Mouse (Mus musculus) embryonic facial prominence, embryonic 10.5 days (tissue): ENCODE measurements around the gene Gm11985. TPM values are rescaled to one million over a fixed set of nuclear protein-coding genes. Genes with fewer than 3 reads are reported as not detected.

Experiments
- DNase-seq: peaks from one replicate; pipeline ENCODE4 v3.0.0-alpha.2; 2017; ENCODE audit warnings: low spot score
- H3K27ac ChIP-seq: fragments of 300-500 bp; sonication (generic); replicated peaks from 2 replicates; pipeline ENCODE4 v1.5.1; 2016; ENCODE audit warnings: mild to moderate bottlenecking
- H3K27me3 ChIP-seq: fragments of 300-500 bp; sonication (generic); replicated peaks from 2 replicates; pipeline ENCODE4 v1.6.1; 2016; ENCODE audit warnings: low read depth, mild to moderate bottlenecking; ENCODE audit not compliant: poor library complexity, severe bottlenecking
- H3K36me3 ChIP-seq: fragments of 300-500 bp; sonication (generic); replicated peaks from 2 replicates; pipeline ENCODE4 v1.6.1; 2016; ENCODE audit warnings: mild to moderate bottlenecking, moderate library complexity
- H3K4me1 ChIP-seq: fragments of 300-500 bp; sonication (generic); 2 replicates; pipeline ENCODE4 v1.6.1; 2016
- H3K4me3 ChIP-seq: fragments of 300-500 bp; sonication (generic); 2 replicates; pipeline ENCODE4 v1.5.1; 2016; ENCODE audit warnings: mild to moderate bottlenecking, moderate library complexity
- H3K9me3 ChIP-seq: fragments of 300-500 bp; sonication (generic); 2 replicates; pipeline ENCODE4 v1.6.1; 2016; ENCODE audit warnings: mild to moderate bottlenecking
- WGBS: fragments of 180-500 bp; shearing (Covaris S2); methylation state at CpG from one replicate; pipeline ENCODE4 v1.1.7; 2016; 5-methylcytosine and 5-hydroxymethylcytosine counted together
- polyA plus RNA-seq: library from polyadenylated mRNA; unstranded; fragments of >200 nt; fragmentation: Nextera tagmentation; extraction: Ambion mirVana; gene quantifications from 2 replicates; pipeline ENCODE4 v1.2.1, GENCODE M21; 2016

Gene Gm11985
- polyA plus RNA-seq, 1 experiment from 2014 or later = 0.15 TPM

DNA sequence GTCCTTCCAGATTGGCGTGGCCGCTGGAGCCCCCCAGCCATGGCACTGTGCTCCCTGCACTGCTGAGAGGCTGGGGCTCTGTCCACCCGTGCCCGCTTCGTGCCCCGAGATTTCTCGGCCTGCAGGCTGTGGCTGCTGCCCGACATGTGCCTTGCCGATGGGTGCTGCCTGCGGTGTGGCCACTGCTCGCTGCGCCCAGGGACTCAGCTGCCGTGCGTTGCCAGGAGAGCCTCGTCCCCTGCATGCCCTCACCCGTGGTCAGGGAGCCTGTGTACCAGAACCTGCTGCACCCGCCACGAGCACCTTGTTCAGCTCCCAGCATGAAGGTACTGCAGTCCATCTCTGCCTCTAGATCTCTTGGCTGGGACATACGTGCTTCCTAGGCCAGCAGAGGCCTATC is 9.6 kb upstream of the Gm11985 start:
- Histone ChIP-seq H3K36me3 (no peaks in the 10 kb centered on the region), H3K9me3 (no peaks in the 10 kb centered on the region; the same call in 1 of the 2 replicates), H3K27ac (peak overlapping the region; percentile 58), H3K27me3 (0 out of 2 replicates have a peak, but pooled peaks cover 4% of the 10 kb centered on the region), H3K4me3 (no peak overlapping the region), H3K4me1 (peaks cover 16% of the 10 kb centered on the region)
- no peak for DNase-seq
- 89% methylated on average over 19 of the region's 19 CpGs for WGBS

DNA sequence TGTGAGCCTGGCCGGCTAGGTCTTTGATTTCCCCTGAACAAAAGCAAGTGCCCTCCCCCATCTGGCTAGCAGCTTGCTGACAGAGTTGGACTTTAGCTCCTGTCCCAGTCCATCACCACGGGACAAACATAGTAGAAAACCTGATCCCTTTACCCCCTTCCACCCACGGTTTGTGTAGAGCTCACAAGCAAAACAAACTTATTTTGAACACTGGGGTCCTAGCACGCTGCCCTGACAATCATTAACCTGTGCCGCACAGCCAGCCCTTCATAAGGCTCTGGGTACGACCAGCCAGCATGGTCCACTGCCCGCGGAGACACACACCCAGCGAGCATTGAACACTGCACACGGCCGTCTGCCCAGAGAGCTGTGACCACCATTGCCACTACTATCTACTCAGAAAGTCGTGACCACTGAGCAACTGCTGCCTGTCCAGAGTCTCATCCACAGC is 9.1 kb upstream of the Gm11985 start, which contains the start of gene Igfbp1:
Gene Igfbp1 (plus strand): TSS at position 292 of the 451 bp plus-strand sequence.
- Histone ChIP-seq H3K4me1 (peaks cover 19% of the 10 kb centered on the region), H3K27me3 (0 out of 2 replicates have a peak, but pooled peaks cover 4% of the 10 kb centered on the region), H3K27ac (peak within 1 kb of the TSS; percentile 58), H3K9me3 (no peaks in the 10 kb centered on the region; the same call in 1 of the 2 replicates), H3K4me3 (no peak within 1 kb of the TSS), H3K36me3 (no peaks in the 10 kb centered on the region)
- 53% methylated on average over 12 of the region's 12 CpGs for WGBS
- DNase-seq = no peak

DNA sequence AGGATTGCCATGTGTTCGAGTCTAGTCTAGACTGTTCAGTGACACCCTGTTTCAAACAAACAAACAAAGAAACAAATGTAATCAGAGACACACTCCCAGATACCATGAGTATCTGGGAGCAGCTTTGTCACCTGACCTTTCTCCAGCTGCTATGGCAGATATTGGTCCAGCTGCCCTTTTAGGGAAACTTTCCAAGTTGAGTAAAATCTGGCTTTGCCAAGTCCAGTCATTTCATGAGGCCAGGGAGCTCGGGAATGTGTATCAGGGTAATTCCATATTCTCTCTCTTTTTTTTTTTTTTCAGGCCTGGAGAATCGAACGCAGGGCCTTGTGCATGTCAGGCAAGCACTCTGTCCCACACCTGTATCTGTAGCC is 6.9 kb upstream of the Gm11985 start:
- 0 out of 2 replicates have a peak, but pooled peaks cover 4% of the 10 kb centered on the region for H3K27me3 ChIP-seq
- peaks cover 19% of the 10 kb centered on the region for H3K4me1 ChIP-seq
- 95% methylated on average over 4 of the region's 4 CpGs for WGBS

DNA sequence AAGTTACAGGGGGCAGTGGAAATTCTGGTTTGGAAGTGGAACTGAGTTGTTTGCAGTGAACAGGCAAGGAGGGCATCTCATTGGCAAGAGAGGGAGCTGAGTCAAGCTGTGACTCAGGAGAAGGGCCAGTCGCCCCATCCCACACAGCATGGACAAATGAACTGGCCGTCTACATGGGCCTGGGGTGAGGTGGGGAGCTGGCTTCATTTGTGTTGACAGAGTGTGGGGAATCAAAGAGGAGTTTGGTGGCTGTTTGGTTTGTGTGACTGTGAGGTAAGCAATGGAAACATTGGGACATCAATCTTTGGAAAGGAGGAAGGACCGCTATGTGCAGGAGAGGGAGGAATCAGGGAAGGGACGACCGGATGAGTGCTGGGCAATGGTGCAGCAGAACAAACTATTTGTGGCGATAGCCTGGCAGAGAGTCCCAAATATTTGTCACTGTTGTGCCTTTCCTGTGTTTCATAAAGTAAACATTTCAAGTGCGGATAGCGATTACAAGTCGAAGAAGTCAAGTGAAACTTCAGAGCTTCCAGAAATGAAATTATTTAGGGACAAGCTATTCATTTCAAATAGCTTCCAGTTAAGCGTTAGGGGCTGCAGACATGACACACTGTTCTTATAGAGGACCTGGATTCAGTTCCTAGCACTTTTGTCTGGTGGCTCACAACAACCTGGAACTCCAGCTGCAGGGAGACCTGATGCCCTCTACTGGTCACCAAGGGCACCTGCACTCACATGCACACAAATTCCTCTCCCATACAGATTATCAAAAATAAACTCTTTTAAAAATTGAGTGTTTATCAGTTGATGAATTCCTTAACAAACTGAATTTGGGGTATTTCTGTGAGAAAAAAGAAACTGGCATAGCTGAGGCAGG is 6.3 kb upstream of the Gm11985 start:
- no peak overlapping the region for H3K4me3 ChIP-seq
- H3K9me3 ChIP-seq = no peaks in the 10 kb centered on the region; the same call in 1 of the 2 replicates
- H3K27ac ChIP-seq = no peak overlapping the region
- peaks cover 19% of the 10 kb centered on the region for H3K4me1 ChIP-seq
- 0 out of 2 replicates have a peak, but pooled peaks cover 4% of the 10 kb centered on the region for H3K27me3 ChIP-seq
- 93% methylated on average over 10 of the region's 10 CpGs for WGBS
- no peak for DNase-seq
- no peaks in the 10 kb centered on the region for H3K36me3 ChIP-seq

More for the DNA sequence above, 6.9 kb upstream of the Gm11985 start:
- no peak for DNase-seq
- H3K4me3 ChIP-seq = no peak overlapping the region
- H3K36me3 ChIP-seq = no peaks in the 10 kb centered on the region
- H3K9me3 ChIP-seq = no peaks in the 10 kb centered on the region; the same call in 1 of the 2 replicates
- H3K27ac ChIP-seq = no peak overlapping the region

DNA sequence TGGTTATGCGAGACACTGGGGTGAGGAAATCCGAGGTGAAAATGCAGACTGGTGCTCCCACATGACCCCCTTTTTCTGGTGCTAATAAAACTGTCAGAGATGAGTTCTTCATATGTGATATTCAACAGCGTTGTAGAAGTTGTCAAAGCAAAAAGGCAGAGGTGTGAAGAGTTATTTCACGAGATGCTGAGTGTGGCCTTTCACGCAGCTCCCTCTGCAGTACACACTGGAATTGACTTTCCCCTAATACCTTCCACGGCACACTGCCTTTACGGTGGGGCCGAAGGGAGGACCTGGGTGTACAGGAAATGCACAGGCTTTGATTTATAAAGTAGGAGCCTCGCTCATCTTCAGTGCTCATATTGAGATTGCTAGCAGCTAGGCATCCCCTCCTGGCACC is 4.8 kb upstream of the Gm11985 start:
- DNase-seq = no peak
- Histone ChIP-seq H3K4me3 (no peak overlapping the region), H3K36me3 (no peaks in the 10 kb centered on the region), H3K27ac (no peak overlapping the region), H3K4me1 (peaks cover 19% of the 10 kb centered on the region), H3K9me3 (no peaks in the 10 kb centered on the region; the same call in 1 of the 2 replicates), H3K27me3 (0 out of 2 replicates have a peak, but pooled peaks cover 4% of the 10 kb centered on the region)
- 79% methylated on average over 9 of the region's 9 CpGs for WGBS

DNA sequence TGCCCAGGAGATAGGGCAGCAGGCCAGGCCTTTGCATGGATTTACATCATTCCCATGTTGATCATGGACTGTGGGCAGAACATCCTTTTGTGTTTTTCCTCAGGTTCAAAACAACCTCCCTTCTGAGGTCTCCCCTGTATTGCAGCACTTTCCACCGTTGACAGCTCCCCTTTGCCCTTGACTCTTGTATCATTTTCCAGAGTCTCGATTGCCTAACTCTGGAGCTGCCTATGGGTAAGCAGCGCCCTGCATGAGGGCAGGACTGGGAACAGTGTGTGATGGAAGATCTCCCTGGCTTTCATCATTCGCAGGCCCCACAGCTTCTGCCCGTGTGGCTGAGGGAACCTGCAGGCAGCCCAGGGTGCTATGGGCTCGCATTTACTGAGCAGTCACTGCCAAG is 4.3 kb upstream of the Gm11985 start:
- no peak overlapping the region for H3K4me3 ChIP-seq
- no peaks in the 10 kb centered on the region for H3K36me3 ChIP-seq
- H3K9me3 ChIP-seq = no peaks in the 10 kb centered on the region; the same call in 1 of the 2 replicates
- 71% methylated on average over 6 of the region's 6 CpGs for WGBS
- H3K4me1 ChIP-seq = peaks cover 14% of the 10 kb centered on the region
- DNase-seq = no peak
- no peaks in the 10 kb centered on the region for H3K27me3 ChIP-seq
- no peak overlapping the region for H3K27ac ChIP-seq

DNA sequence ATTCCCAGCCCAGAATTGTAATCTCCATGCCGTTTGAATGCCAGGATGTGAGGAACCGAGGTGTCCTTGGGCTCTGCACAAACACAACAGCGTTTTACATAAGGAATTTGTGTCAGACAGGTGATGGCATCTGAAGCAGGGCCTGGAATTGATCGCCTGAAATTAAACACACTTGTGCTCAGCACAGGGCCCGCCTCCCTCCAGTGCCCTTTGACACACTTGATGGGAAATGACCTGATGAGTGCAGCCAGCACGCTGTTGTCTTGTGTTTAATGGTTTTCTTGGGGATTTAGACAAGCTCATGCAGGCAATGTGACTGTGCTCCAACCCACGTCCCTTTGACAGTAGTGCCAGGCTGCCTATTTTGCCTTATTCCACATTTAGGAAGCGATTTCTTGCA is 897 bp downstream of the Gm11985 start:
- H3K4me1 ChIP-seq = peaks cover 34% of the 10 kb centered on the region
- no peak for DNase-seq
- no peaks in the 10 kb centered on the region for H3K9me3 ChIP-seq
- H3K27ac ChIP-seq = no peak overlapping the region
- no peaks in the 10 kb centered on the region for H3K36me3 ChIP-seq
- H3K4me3 ChIP-seq = no peak overlapping the region
- no peaks in the 10 kb centered on the region for H3K27me3 ChIP-seq
- 38% methylated on average over 8 of the region's 8 CpGs for WGBS

DNA sequence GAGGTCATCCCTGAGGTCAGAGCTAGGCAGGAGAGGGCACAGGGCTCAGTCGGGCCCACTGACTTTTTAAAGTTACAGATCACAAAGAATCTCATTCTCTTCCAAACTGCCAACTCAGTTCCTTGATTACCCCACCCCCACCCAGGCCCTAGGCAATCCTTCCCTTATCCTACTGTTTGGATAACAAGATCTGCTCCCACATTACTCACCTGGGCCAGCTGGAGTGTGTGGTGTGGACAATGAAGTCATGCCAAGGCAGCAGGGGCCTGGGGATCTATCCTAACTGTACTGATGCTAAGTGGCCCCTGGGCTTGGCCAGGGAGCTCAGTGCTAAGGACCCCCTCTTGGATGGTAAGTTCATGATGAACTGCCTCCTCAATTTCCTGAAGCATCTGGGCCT is 3.9 kb downstream of the Gm11985 start:
- WGBS = 18% methylated on average over 1 of the region's 1 CpGs
- no peaks in the 10 kb centered on the region for H3K27me3 ChIP-seq
- no peak overlapping the region for H3K27ac ChIP-seq
- peaks cover 37% of the 10 kb centered on the region for H3K4me1 ChIP-seq
- H3K9me3 ChIP-seq = no peaks in the 10 kb centered on the region
- no peak for DNase-seq
- no peaks in the 10 kb centered on the region for H3K36me3 ChIP-seq
- H3K4me3 ChIP-seq = no peak overlapping the region

DNA sequence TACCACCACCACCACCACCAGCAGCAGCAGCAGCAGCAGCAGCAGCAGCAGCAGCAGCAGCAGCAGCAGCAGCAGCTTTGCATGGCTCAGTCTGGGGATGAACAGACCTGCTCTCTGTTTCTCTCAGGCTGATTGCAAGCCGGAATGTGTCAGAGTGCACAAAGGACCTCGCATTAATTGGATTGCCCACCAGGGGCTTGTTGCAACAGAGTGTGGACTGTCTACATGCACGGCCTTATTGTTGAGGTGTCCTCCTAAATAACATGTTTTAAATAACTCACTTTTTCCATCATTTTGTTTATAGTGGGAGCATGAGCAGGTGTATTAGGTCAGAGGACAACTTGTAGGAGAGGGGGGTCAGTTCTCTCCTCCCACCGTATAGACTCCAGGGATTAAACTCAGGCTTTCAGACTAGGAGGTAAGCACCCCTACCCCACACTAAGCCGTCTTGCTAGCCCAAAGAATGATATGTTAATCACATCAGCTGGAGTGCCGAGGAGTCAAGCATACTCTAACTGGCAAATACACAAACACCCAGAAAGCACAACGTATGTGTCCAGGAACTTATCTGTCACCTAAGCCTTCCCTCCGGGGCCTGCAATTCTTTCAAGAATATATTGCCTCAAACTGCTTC is 5.8 kb downstream of the Gm11985 start:
- peaks cover 35% of the 10 kb centered on the region for H3K4me1 ChIP-seq
- no peak overlapping the region for H3K4me3 ChIP-seq
- H3K36me3 ChIP-seq = no peaks in the 10 kb centered on the region
- 38% methylated on average over 8 of the region's 8 CpGs for WGBS
- DNase-seq = no peak
- no peaks in the 10 kb centered on the region for H3K27me3 ChIP-seq
- no peaks in the 10 kb centered on the region for H3K9me3 ChIP-seq
- no peak overlapping the region for H3K27ac ChIP-seq

DNA sequence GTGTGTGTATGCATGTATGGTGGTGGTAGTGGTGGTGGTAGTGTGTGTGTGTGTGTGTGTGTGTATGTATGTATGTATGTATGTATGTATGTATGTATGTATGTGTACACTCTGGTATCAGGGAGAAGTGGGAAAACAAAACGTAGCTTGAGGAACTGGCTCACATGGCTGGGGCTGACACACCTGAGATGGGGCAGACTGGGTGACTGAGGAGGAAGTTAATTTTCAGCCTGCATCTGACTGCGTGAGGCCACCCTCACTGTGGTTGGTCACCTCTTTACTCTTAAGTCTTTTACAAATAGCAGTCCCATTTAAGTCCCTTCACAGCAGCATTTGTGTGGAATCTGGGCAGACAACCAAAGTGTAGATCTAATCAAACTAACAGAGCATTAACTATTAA is 9.1 kb downstream of the Gm11985 start:
- no peak for DNase-seq
- Histone ChIP-seq H3K27me3 (no peaks in the 10 kb centered on the region), H3K27ac (no peak overlapping the region), H3K4me1 (peaks cover 14% of the 10 kb centered on the region), H3K9me3 (no peaks in the 10 kb centered on the region), H3K36me3 (no peaks in the 10 kb centered on the region), H3K4me3 (no peak overlapping the region)
- WGBS = 83% methylated on average over 2 of the region's 2 CpGs

DNA sequence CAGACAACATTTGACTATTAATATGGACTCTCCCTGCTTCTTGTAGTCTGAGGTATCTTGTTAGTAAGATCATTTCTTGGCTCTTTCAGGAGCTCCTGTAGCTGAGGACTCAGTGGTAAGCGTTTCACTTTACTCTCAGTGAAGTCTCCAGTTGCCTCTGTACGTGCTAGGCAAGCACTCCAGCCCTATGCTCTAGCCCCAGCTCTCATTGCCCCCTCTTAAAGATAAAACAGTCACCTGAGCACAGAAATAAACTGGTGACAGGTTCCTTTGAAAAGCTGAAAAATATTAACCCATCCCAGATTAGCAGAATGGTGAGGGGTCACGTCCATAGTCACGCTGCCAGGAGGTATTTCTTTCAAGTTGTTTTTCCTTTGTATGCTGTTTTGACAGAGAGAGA is 9.6 kb downstream of the Gm11985 start:
- peaks cover 10% of the 10 kb centered on the region for H3K4me1 ChIP-seq
- H3K4me3 ChIP-seq = no peak overlapping the region
- no peaks in the 10 kb centered on the region for H3K27me3 ChIP-seq
- H3K36me3 ChIP-seq = no peaks in the 10 kb centered on the region
- H3K9me3 ChIP-seq = no peaks in the 10 kb centered on the region
- WGBS = 80% methylated on average over 4 of the region's 4 CpGs
- DNase-seq = no peak
- no peak overlapping the region for H3K27ac ChIP-seq

DNA sequence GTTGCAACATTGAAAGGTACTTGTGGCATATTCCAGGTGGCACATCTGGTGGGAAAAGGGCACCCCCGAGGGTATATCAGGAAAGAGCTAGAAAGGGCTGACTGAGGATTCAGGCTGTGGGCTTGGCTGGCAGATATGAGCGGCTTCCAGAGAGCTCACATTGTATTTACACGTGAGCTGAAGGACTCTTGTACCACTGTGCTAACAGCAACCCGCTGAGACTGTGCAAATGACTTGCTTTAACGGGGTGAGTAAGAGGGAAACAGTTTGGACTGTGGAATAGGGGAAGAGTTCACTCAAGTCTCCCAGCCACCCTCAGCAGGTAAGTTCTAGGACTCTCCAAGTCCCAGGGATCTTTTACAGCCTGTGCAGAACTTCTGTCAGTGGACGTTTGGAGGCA is 14.7 kb downstream of the Gm11985 start:
- Histone ChIP-seq H3K4me3 (no peak overlapping the region), H3K4me1 (peaks cover 4% of the 10 kb centered on the region; the same call in 1 of the 2 replicates), H3K36me3 (no peaks in the 10 kb centered on the region; the same call in 1 of the 2 replicates), H3K9me3 (no peaks in the 10 kb centered on the region), H3K27me3 (no peaks in the 10 kb centered on the region), H3K27ac (no peak overlapping the region)
- DNase-seq = no peak
- 89% methylated on average over 6 of the region's 6 CpGs for WGBS
